Mouse (Mus musculus): ENCODE measurements around the gene Hoxc8. TPM values are rescaled to one million over a fixed set of nuclear protein-coding genes. Genes with fewer than 3 reads are reported as not detected.

The Hoxc8 gene
- polyA plus RNA-seq, 1 experiment from 2014 or later, result not detected

- no peak overlapping the region for H3K4me2 ChIP-seq (ENCODE audit: low read length)
Measured at GRCm38 (mm10) chr15:103040601-103041000, 50.2 kb downstream of the Hoxc8 start.

GRCm38 (mm10) chr15:103041613-103042012, 51.2 kb downstream of the Hoxc8 start:
- H3K27ac ChIP-seq (ENCODE audit: low read depth, low read length), result no peak overlapping the region
- DNase-seq (ENCODE audit: low spot score), result no peak

More at GRCm38 (mm10) chr15:103040601-103041000, 50.2 kb downstream of the Hoxc8 start:
- no peak overlapping the region for H3K4me3 ChIP-seq (ENCODE audit: low read depth, low read length)
- H3K36me3 ChIP-seq (ENCODE audit: control insufficient read depth, insufficient read depth, low read length), result no peaks in the 10 kb centered on the region
- no peak for ATAC-seq
- peaks cover 100% of the 10 kb centered on the region for H3K27me3 ChIP-seq (replicated peaks; ENCODE audit: control insufficient read depth, insufficient read depth, low read length)
- H3K9ac ChIP-seq (ENCODE audit: low read length), result no peak overlapping the region
- DNase-seq (ENCODE audit: low spot score), result no peak
- H3K9me3 ChIP-seq (replicated peaks; ENCODE audit: control insufficient read depth, low read length), result no peaks in the 10 kb centered on the region
- H3K27ac ChIP-seq (ENCODE audit: low read depth, low read length), result no peak overlapping the region
- H3K4me1 ChIP-seq (ENCODE audit: control insufficient read depth, insufficient read depth, low read length), result no peaks in the 10 kb centered on the region
- 1% methylated on average over 12 of the region's 12 CpGs for WGBS

GRCm38 (mm10) chr15:103042209-103042608, 51.8 kb downstream of the Hoxc8 start:
- ATAC-seq, result no peak
- H3K4me1 ChIP-seq (ENCODE audit: control insufficient read depth, insufficient read depth, low read length), result no peaks in the 10 kb centered on the region
- no peak overlapping the region for H3K9ac ChIP-seq (ENCODE audit: low read length)
- no peaks in the 10 kb centered on the region for H3K9me3 ChIP-seq (replicated peaks; ENCODE audit: control insufficient read depth, low read length)
- H3K27ac ChIP-seq (ENCODE audit: low read depth, low read length), result no peak overlapping the region
- H3K4me2 ChIP-seq (ENCODE audit: low read length), result no peak overlapping the region
- WGBS, result 0% methylated on average over 1 of the region's 1 CpGs
- no peaks in the 10 kb centered on the region for H3K36me3 ChIP-seq (ENCODE audit: control insufficient read depth, insufficient read depth, low read length)
- no peak overlapping the region for H3K4me3 ChIP-seq (ENCODE audit: low read depth, low read length)
- H3K27me3 ChIP-seq (replicated peaks; ENCODE audit: control insufficient read depth, insufficient read depth, low read length), result peaks cover 95% of the 10 kb centered on the region
- no peak for DNase-seq (ENCODE audit: low spot score)

More at GRCm38 (mm10) chr15:103041613-103042012, 51.2 kb downstream of the Hoxc8 start:
- H3K9ac ChIP-seq (ENCODE audit: low read length), result no peak overlapping the region
- ATAC-seq, result no peak
- H3K27me3 ChIP-seq (replicated peaks; ENCODE audit: control insufficient read depth, insufficient read depth, low read length), result peaks cover 97% of the 10 kb centered on the region
- H3K36me3 ChIP-seq (ENCODE audit: control insufficient read depth, insufficient read depth, low read length), result no peaks in the 10 kb centered on the region
- H3K4me3 ChIP-seq (ENCODE audit: low read depth, low read length), result no peak overlapping the region
- H3K4me1 ChIP-seq (ENCODE audit: control insufficient read depth, insufficient read depth, low read length), result no peaks in the 10 kb centered on the region
- no peaks in the 10 kb centered on the region for H3K9me3 ChIP-seq (replicated peaks; ENCODE audit: control insufficient read depth, low read length)
- H3K4me2 ChIP-seq (ENCODE audit: low read length), result no peak overlapping the region
- WGBS, result 8% methylated on average over 5 of the region's 5 CpGs

MicroRNAs encoded within 50 kb of the gene (microRNA counts, 519-probe panel; counts per million panel counts)
- not detected for microRNA mmu-miR-615-3p
- microRNA mmu-miR-615-5p, result not detected

Small RNA genes lying within 50 kb of the gene (microRNA-seq; reads per million reads assigned to microRNA genes)
- 0.93 reads per million for gene Mir196a-2
- 15.2 reads per million, percentile 36 among the genes with 10 or more reads in this experiment for gene Mir615

Other genes with a start within 250 kb of the Hoxc8 start
- gene Hoxc13, start 69.5 kb upstream of the Hoxc8 start, polyA plus RNA-seq (2014; fragmentation: Nextera tagmentation; extraction: Ambion mirVana), result not detected in 2 replicates
- gene Hoxc12, start 53.9 kb upstream of the Hoxc8 start, polyA plus RNA-seq (2014; fragmentation: Nextera tagmentation; extraction: Ambion mirVana), result not detected in 2 replicates
- gene Hoxc11, start 36.2 kb upstream of the Hoxc8 start, polyA plus RNA-seq (2014; fragmentation: Nextera tagmentation; extraction: Ambion mirVana), result not detected in 2 replicates
- not detected in 2 replicates for gene Hoxc10, start 23.8 kb upstream of the Hoxc8 start, polyA plus RNA-seq (2014; fragmentation: Nextera tagmentation; extraction: Ambion mirVana)
- gene Hoxc5, start 23.2 kb upstream of the Hoxc8 start, polyA plus RNA-seq (2014; fragmentation: Nextera tagmentation; extraction: Ambion mirVana), result not detected in 2 replicates
- gene Hoxc9, start 14.2 kb upstream of the Hoxc8 start, polyA plus RNA-seq (2014; fragmentation: Nextera tagmentation; extraction: Ambion mirVana), result not detected in 2 replicates
- not detected in 2 replicates for gene Hoxc6, start 7.7 kb downstream of the Hoxc8 start, polyA plus RNA-seq (2014; fragmentation: Nextera tagmentation; extraction: Ambion mirVana)
- gene Hoxc4, start 28.3 kb downstream of the Hoxc8 start, polyA plus RNA-seq (2014; fragmentation: Nextera tagmentation; extraction: Ambion mirVana), result not detected in 2 replicates
- gene Smug1, start 176.5 kb downstream of the Hoxc8 start, polyA plus RNA-seq (2014; fragmentation: Nextera tagmentation; extraction: Ambion mirVana), result 25.3 and 26.5 TPM in 2 replicates
- gene Cbx5, start 249.2 kb downstream of the Hoxc8 start, polyA plus RNA-seq (2014; fragmentation: Nextera tagmentation; extraction: Ambion mirVana), result 154 and 164 TPM in 2 replicates
- gene Hnrnpa1, start 249.8 kb downstream of the Hoxc8 start, polyA plus RNA-seq (2014; fragmentation: Nextera tagmentation; extraction: Ambion mirVana), result 790 and 857 TPM in 2 replicates